ENCODE assay signal across 8 mouse cellular contexts in genomic region chr2:3958065-3958641, GRCm38 (mm10). TPM values are rescaled to one million over a fixed set of nuclear protein-coding genes. Genes with fewer than 3 reads are reported as not detected.
DNase-seq lines count a peak whose midpoint lies in the region; ATAC-seq and TF ChIP-seq lines count a peak whose summit lies in the region.

No protein-coding gene starts in this region.

- H3K9ac ChIP-seq in embryonic facial prominence, embryonic 13.5 days, result peak overlapping the region; percentile 37; the same call in 1 of the 2 replicates
- no peak overlapping the region for H3K9ac ChIP-seq in hindbrain, embryonic 11.5 days (ENCODE audit: low read depth, low read length)
- H3K9ac ChIP-seq in midbrain, embryonic 11.5 days (ENCODE audit: low read length), result no peak overlapping the region

- no peaks in the 10 kb centered on the region for H3K4me1 ChIP-seq in thymus, adult 2 months (replicated peaks; ENCODE audit: control insufficient read depth, insufficient read depth, low read length)
- H3K4me1 ChIP-seq in embryonic facial prominence, embryonic 13.5 days, result peaks cover 8% of the 10 kb centered on the region
- H3K4me1 ChIP-seq in hindbrain, embryonic 11.5 days (replicated peaks; ENCODE audit: control insufficient read depth, insufficient read depth, low read length), result no peaks in the 10 kb centered on the region
- no peaks in the 10 kb centered on the region for H3K4me1 ChIP-seq in midbrain, embryonic 11.5 days (ENCODE audit: control insufficient read depth, insufficient read depth, low read length)

- TF ChIP-seq CTCF in thymus, adult 2 months (IDR thresholded peaks at IDR 0.05; ENCODE audit: borderline replicate concordance, control insufficient read depth, extremely low read depth, insufficient read depth, low read length, poor library complexity), result no peak

- no peaks in the 10 kb centered on the region for H3K27me3 ChIP-seq in thymus, adult 2 months (ENCODE audit: control insufficient read depth, insufficient read depth, low read length)
- no peaks in the 10 kb centered on the region; the same call in 1 of the 2 replicates for H3K27me3 ChIP-seq in embryonic facial prominence, embryonic 13.5 days
- H3K27me3 ChIP-seq in hindbrain, embryonic 11.5 days (ENCODE audit: control insufficient read depth, insufficient read depth, low read length), result no peaks in the 10 kb centered on the region
- no peaks in the 10 kb centered on the region for H3K27me3 ChIP-seq in midbrain, embryonic 11.5 days (ENCODE audit: control insufficient read depth, insufficient read depth, low read length)

- H3K4me3 ChIP-seq in thymus, adult 2 months (ENCODE audit: control insufficient read depth, insufficient read depth, low read length), result no peak overlapping the region
- 0 out of 2 replicates have a peak overlapping the region, but pooled peaks have one; percentile 7 for H3K4me3 ChIP-seq in embryonic facial prominence, embryonic 13.5 days
- no peak overlapping the region for H3K4me3 ChIP-seq in hindbrain, embryonic 11.5 days (ENCODE audit: low read depth, low read length)
- H3K4me3 ChIP-seq in midbrain, embryonic 11.5 days (ENCODE audit: low read depth, low read length), result no peak overlapping the region

- H3K27ac ChIP-seq in thymus, adult 2 months (ENCODE audit: control insufficient read depth, insufficient read depth, low read length), result no peak overlapping the region
- no peak overlapping the region for H3K27ac ChIP-seq in embryonic facial prominence, embryonic 13.5 days
- no peak overlapping the region for H3K27ac ChIP-seq in hindbrain, embryonic 11.5 days (ENCODE audit: low read depth, low read length)
- H3K27ac ChIP-seq in midbrain, embryonic 11.5 days (ENCODE audit: low read depth, low read length), result no peak overlapping the region

- no peak for ATAC-seq in embryonic facial prominence, embryonic 13.5 days (ENCODE audit: insufficient number of reproducible peaks, insufficient read depth, low FRiP score, low TSS enrichment, low read depth)
- ATAC-seq in hindbrain, embryonic 11.5 days (ENCODE audit: low FRiP score), result no peak
- no peak for ATAC-seq in midbrain, embryonic 11.5 days (ENCODE audit: low FRiP score)

- no peaks in the 10 kb centered on the region for H3K36me3 ChIP-seq in thymus, adult 2 months (ENCODE audit: control insufficient read depth, insufficient read depth, low read length)
- H3K36me3 ChIP-seq in embryonic facial prominence, embryonic 13.5 days, result no peaks in the 10 kb centered on the region
- no peaks in the 10 kb centered on the region for H3K36me3 ChIP-seq in hindbrain, embryonic 11.5 days (ENCODE audit: control insufficient read depth, insufficient read depth, low read length)
- no peaks in the 10 kb centered on the region for H3K36me3 ChIP-seq in midbrain, embryonic 11.5 days (ENCODE audit: control insufficient read depth, insufficient read depth, low read length)

- no peaks in the 10 kb centered on the region for H3K9me3 ChIP-seq in embryonic facial prominence, embryonic 13.5 days
- H3K9me3 ChIP-seq in hindbrain, embryonic 11.5 days (ENCODE audit: control insufficient read depth, low read length), result no peaks in the 10 kb centered on the region
- no peaks in the 10 kb centered on the region for H3K9me3 ChIP-seq in midbrain, embryonic 11.5 days (ENCODE audit: control insufficient read depth, low read length)

- WGBS in thymus, adult 2 months, result 42% methylated on average over 12 of the region's 12 CpGs
- 23% methylated on average over 12 of the region's 12 CpGs for WGBS in embryonic facial prominence, embryonic 13.5 days
- WGBS in hindbrain, embryonic 11.5 days, result 28% methylated on average over 12 of the region's 12 CpGs
- 27% methylated on average over 12 of the region's 12 CpGs for WGBS in midbrain, embryonic 11.5 days

- peak overlapping the region; percentile 47 for H3K4me2 ChIP-seq in embryonic facial prominence, embryonic 13.5 days
- no peak overlapping the region; the same call in 1 of the 2 replicates for H3K4me2 ChIP-seq in hindbrain, embryonic 11.5 days (replicated peaks; ENCODE audit: low read depth, low read length)
- peak overlapping the region; percentile 18; the same call in 1 of the 2 replicates for H3K4me2 ChIP-seq in midbrain, embryonic 11.5 days

- peak; percentile 4 for DNase-seq in thymus, adult 2 months
- no peak for DNase-seq in thymus, adult 18-20 months
- peak; percentile 27 for DNase-seq in hindbrain, embryonic 11.5 days (ENCODE audit: low spot score)
- peak; percentile 47 to 49 for DNase-seq in layer of hippocampus, adult 8-10 months (ENCODE audit: low spot score in 2 of 2)
- no peak for DNase-seq in midbrain, embryonic 11.5 days (ENCODE audit: low spot score, missing footprints)
- peak; percentile 18 to 36 for DNase-seq in urinary bladder, postnatal 36 days (ENCODE audit: low spot score in 2 of 2)
- no peak for DNase-seq in Muller cell, postnatal 12 days (ENCODE audit: inconsistent ontology term)

- TF ChIP-seq POLR2A in thymus, adult 2 months (IDR thresholded peaks at IDR 0.05; ENCODE audit: control insufficient read depth, extremely low read depth, insufficient read depth, low read length, poor library complexity), result no peak

RNA-seq across cellular contexts. Expression of gene Frmd4a, which starts 59.4 kb away (rescaled TPM):
- polyA plus RNA-seq in thymus, adult 2 months (2012; rRNA removed), result 16.8 and 17.5 TPM in 2 replicates
- 50.8 and 58.6 TPM in 2 replicates for polyA plus RNA-seq in embryonic facial prominence, embryonic 13.5 days (2015; fragmentation: Nextera tagmentation; extraction: Ambion mirVana)
- 50.6 and 72.7 TPM in 2 replicates for polyA plus RNA-seq in hindbrain, embryonic 11.5 days (2014; fragmentation: Nextera tagmentation; extraction: Ambion mirVana)
- 10 to 100 TPM; 64.6 to 84.7 (median 74.6) TPM for total RNA-seq in layer of hippocampus, adult 8-10 months (2022)
- 35.2 and 35.9 TPM in 2 replicates for polyA plus RNA-seq in midbrain, embryonic 11.5 days (2014; fragmentation: Nextera tagmentation; extraction: Ambion mirVana)

Comparison
In these comparisons a context has a peak if more than half of its experiments do, and no peak if none do; other contexts are left out.
1. DNase-seq: peak in thymus, adult 2 months (single experiment), hindbrain, embryonic 11.5 days (single experiment), layer of hippocampus, adult 8-10 months (2 of 2) and urinary bladder, postnatal 36 days (2 of 2); none in thymus, adult 18-20 months (0 of 2), midbrain, embryonic 11.5 days (single experiment) and Muller cell, postnatal 12 days (single experiment).